Mouse (Mus musculus) kidney, adult 8-10 months (tissue): Measurements from ENCODE around the gene Gna15.

ENCODE experiments used
- DNase-seq, 2 experiments: peaks; one replicate each; pipeline ENCODE4 v3.0.0; 2022

Gene Gna15

GRCm38 (mm10) chr10:81523142-81523541 lies 883 bp downstream of the Gna15 start:
- no peak for DNase-seq

- no peak for DNase-seq
Observed at GRCm38 (mm10) chr10:81519978-81520365, 4.1 kb downstream of the Gna15 start.

- no peak for DNase-seq
Observed at GRCm38 (mm10) chr10:81519227-81519977, 4.6 kb downstream of the Gna15 start.

GRCm38 (mm10) chr10:81518546-81518945 lies 5.5 kb downstream of the Gna15 start:
- peak in 1 of 2 experiments; percentile 79 for DNase-seq

GRCm38 (mm10) chr10:81517227-81517626 lies 6.8 kb downstream of the Gna15 start:
- no peak for DNase-seq

GRCm38 (mm10) chr10:81513798-81514197 lies 10.2 kb downstream of the Gna15 start:
- no peak for DNase-seq

GRCm38 (mm10) chr10:81510246-81510810 lies 13.7 kb downstream of the Gna15 start:
- DNase-seq, result no peak

- no peak for DNase-seq
Observed at GRCm38 (mm10) chr10:81507691-81508489, 16.1 kb downstream of the Gna15 start.

GRCm38 (mm10) chr10:81507095-81507494 lies 16.9 kb downstream of the Gna15 start:
- DNase-seq, result no peak

- DNase-seq, result no peak
Observed at GRCm38 (mm10) chr10:81505016-81505664, 18.9 kb downstream of the Gna15 start.

- peak; percentile 74 to 90 for DNase-seq
Observed at GRCm38 (mm10) chr10:81502658-81503057, 21.4 kb downstream of the Gna15 start.

- DNase-seq, result no peak
Observed at GRCm38 (mm10) chr10:81501863-81502262, 22.2 kb downstream of the Gna15 start.

- no peak for DNase-seq
Observed at GRCm38 (mm10) chr10:81500032-81500431, 24.0 kb downstream of the Gna15 start, which contains the start of gene S1pr4. Gene S1pr4 (minus strand): TSS chr10:81500132.

- peak in 1 of 2 experiments; percentile 48 for DNase-seq
Observed at GRCm38 (mm10) chr10:81499250-81499901, 24.6 kb downstream of the Gna15 start.

- DNase-seq, result no peak
Observed at GRCm38 (mm10) chr10:81498316-81499249, 25.4 kb downstream of the Gna15 start.

GRCm38 (mm10) chr10:81497401-81498270 lies 26.4 kb downstream of the Gna15 start:
- DNase-seq, result no peak

- no peak for DNase-seq
Observed at GRCm38 (mm10) chr10:81496969-81497368, 27.1 kb downstream of the Gna15 start.

GRCm38 (mm10) chr10:81496264-81496901 lies 27.6 kb downstream of the Gna15 start, which contains the start of gene Ncln:
Gene Ncln (minus strand): TSS chr10:81496392.
- peak; percentile 98 to 99 for DNase-seq

GRCm38 (mm10) chr10:81495616-81496263 lies 28.3 kb downstream of the Gna15 start:
- peak in 1 of 2 experiments; percentile 49 for DNase-seq
